Mouse (Mus musculus): ENCODE data around the gene Ranbp1. TPM values are rescaled to one million over a fixed set of nuclear protein-coding genes. Genes with fewer than 3 reads are reported as not detected.

The Ranbp1 gene
- polyA plus RNA-seq, 1 experiment from 2014 or later: 662 TPM

DNA sequence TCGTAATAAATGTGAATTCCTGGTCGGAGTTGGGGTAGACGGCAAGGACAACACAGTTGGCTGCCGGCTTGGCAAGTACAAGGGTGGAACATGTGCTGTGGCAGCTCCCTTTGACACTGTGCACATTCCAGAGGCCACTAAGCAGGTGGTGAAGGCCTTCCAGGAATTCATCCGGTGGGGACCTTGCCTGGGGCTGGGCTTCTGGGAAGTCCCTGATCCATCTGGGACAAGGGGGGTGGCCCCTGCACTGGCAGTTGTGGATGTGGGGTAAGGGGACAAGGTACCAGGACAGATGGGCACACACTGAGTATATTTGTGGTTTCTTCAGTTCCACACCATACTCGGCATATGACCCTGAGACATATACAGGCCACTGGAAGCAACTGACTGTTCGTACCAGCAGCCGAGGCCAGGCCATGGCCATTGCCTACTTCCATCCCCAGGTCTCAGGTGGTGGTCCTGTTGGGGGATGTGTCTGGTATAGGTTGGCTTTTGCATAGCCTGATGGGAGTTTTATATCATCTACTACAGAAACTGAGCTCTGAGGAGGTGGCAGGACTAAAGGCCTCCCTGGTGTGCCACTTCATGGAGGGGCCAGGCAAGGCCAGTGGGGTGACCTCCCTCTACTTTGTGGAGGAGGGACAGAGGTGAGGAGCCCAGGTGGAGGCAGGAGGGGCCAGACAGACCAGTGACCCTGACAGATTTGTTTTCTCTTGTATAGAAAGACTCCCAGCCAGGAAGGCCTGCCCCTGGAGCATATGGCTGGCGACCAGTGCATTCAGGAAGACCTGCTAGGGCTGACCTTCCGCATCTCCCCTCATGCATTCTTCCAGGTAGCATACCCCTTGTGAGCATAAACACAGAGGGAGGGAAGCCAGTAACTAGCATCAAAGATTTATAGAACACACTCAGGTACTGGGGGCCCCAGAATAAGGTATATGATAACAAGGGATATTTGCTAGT, 2.6 kb upstream of the Ranbp1 start:
- Histone ChIP-seq H3K9ac (peak overlapping the region; percentile 21; the same call in 1 of the 2 replicates), H3K27me3 (no peaks in the 10 kb centered on the region), H3K4me2 (peak overlapping the region; percentile 75), H3K4me1 (peaks cover 37% of the 10 kb centered on the region), H3K27ac (0 out of 2 replicates have a peak overlapping the region, but pooled peaks have one; percentile 18), H3K36me3 (peaks cover 65% of the 10 kb centered on the region), H3K9me3 (replicated peaks) (no peaks in the 10 kb centered on the region), H3K4me3 (replicated peaks) (peak overlapping the region; percentile 90)
- no peak for ATAC-seq (replicated peaks; ENCODE audit: low FRiP score)
- WGBS: 68% methylated on average over 10 of the region's 10 CpGs

DNA sequence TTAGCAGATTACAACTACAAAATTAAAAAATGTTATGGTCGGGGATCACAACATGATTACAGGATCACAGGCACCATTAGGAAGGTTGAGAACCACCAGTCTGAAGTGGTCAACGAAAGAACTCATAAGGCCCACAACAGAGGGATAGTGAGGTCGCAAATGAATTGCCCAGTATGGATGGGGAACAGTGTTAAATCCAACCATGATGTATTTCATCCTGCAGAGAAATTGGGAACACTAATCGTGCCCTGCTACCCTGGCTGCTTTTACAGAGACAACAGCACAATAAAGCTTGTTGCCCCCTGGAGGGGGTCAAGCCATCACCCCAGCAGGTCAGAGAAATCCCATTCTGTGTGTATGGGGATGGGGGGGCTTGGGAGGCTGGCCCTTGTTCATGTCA, 1.7 kb upstream of the Ranbp1 start:
- peaks cover 65% of the 10 kb centered on the region for H3K36me3 ChIP-seq
- H3K4me2 ChIP-seq: peak overlapping the region; percentile 75
- peak overlapping the region; percentile 89; the same call in 1 of the 2 replicates for H3K9ac ChIP-seq
- no peaks in the 10 kb centered on the region for H3K27me3 ChIP-seq
- no peak for ATAC-seq (replicated peaks; ENCODE audit: low FRiP score)
- H3K4me3 ChIP-seq (replicated peaks): peak overlapping the region; percentile 90
- no peaks in the 10 kb centered on the region for H3K9me3 ChIP-seq (replicated peaks)
- H3K27ac ChIP-seq: peak overlapping the region; percentile 95; the same call in 1 of the 2 replicates
- WGBS: 62% methylated on average over 4 of the region's 4 CpGs
- H3K4me1 ChIP-seq: peaks cover 42% of the 10 kb centered on the region

DNA sequence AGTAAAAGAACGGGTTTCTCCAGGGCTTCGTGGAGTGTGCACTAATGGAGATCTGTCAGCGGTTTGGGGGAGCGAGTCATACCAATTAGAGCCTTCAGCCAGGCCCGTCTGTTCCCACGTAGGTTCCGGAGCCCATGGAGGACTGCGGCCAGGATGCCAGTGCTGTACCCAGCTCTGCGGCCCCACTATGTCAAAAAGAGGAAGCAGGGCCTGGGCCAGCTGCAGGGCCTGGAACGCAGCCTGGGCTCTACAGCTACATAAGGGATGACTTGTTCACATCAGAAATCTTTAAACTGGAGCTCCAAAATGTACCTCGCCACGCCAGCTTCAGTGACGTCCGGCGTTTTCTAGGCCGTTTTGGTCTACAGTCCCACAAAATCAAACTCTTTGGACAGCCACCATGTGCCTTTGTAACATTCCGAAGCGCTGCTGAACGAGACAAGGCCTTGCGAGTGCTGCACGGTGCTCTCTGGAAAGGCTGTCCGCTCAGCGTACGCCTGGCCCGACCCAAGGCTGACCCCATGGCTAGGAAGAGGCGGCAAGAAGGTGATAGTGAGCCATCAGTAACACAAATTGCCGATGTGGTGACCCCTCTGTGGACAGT, 934 bp upstream of the Ranbp1 start:
- H3K36me3 ChIP-seq: peaks cover 65% of the 10 kb centered on the region
- WGBS: 4% methylated on average over 27 of the region's 27 CpGs
- H3K27me3 ChIP-seq: no peaks in the 10 kb centered on the region
- peak overlapping the region; percentile 89 for H3K9ac ChIP-seq
- H3K4me2 ChIP-seq: peak overlapping the region; percentile 75
- H3K27ac ChIP-seq: peak overlapping the region; percentile 95
- peak overlapping the region; percentile 90 for H3K4me3 ChIP-seq (replicated peaks)
- peak; percentile 5 for ATAC-seq (replicated peaks; ENCODE audit: low FRiP score)
- H3K4me1 ChIP-seq: peaks cover 42% of the 10 kb centered on the region
- H3K9me3 ChIP-seq (replicated peaks): no peaks in the 10 kb centered on the region

DNA sequence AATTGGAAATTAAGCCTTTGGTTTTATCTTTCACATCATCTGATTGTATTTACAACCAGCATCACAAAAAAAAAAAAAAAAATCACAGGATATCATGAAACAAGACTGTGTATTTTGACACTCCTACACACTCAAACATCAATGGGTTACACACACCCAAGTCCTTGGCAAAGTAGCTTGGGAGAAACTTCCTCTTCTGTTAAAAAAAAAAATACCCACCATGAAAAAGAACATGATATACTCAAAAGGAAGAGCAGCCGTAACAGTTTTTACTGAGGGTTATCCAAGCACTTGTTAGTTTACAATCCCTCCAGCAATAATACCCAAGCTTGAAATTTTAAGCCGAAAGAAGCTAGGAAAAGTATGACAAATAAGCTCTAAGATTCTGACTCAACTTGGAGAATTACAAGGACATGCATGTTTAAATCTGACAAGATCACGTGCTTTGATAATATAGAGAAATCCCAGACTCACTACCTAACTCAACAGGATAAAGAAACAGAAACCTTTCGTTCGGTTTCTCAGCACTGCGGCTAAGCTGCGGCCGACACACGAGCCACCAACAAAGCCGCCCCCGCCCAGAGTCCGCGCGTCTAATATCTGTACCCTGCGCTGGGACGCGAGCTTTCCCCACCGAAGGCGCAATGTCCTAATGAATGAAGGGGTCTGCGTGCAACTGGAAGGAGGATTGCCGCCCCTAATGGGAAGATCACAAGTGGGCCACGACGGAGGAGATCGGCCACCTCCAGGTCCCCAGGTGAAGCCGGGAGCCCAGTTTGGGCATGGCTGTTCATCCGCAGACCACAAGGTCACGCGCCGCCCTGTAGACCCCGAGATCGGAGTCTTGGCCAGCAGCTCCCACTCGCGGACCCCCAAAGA, 772 bp downstream of the Ranbp1 start:
- WGBS: under 1% methylated on average over 33 of the region's 33 CpGs
- Histone ChIP-seq H3K4me2 (peak overlapping the region; percentile 75), H3K9me3 (replicated peaks) (no peaks in the 10 kb centered on the region), H3K9ac (peak overlapping the region; percentile 93), H3K4me1 (peaks cover 42% of the 10 kb centered on the region), H3K27ac (peak overlapping the region; percentile 95), H3K36me3 (peaks cover 65% of the 10 kb centered on the region), H3K27me3 (no peaks in the 10 kb centered on the region), H3K4me3 (replicated peaks) (peak overlapping the region; percentile 90)
- ATAC-seq (replicated peaks; ENCODE audit: low FRiP score): peak; percentile 2; the same call in 1 of the 2 replicates

DNA sequence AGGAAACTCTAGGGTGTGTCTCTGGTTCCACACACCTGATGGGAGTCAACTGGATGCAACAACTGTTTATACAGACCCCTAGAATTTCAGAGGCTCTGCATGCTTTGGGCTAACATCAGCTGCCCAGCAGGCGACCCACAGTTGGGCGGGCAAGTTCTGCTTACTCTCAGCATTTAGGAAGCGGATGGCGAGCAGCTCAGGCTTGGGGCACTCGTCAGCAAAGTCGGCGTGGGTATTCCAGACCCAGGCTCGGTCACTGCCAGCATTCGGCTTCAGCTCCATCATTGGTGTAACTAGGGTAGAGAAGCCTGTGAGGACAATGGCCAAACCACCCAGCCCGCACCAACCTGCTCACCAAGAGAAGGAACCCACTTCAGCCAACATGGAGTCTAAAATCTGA, 7.0 kb downstream of the Ranbp1 start:
- H3K4me2 ChIP-seq: no peak overlapping the region
- H3K9ac ChIP-seq: no peak overlapping the region
- H3K4me3 ChIP-seq (replicated peaks): no peak overlapping the region
- peaks cover 9% of the 10 kb centered on the region for H3K4me1 ChIP-seq
- H3K36me3 ChIP-seq: peaks cover 88% of the 10 kb centered on the region
- H3K27ac ChIP-seq: no peak overlapping the region
- no peak for ATAC-seq (replicated peaks; ENCODE audit: low FRiP score)
- WGBS: 94% methylated on average over 10 of the region's 10 CpGs
- H3K9me3 ChIP-seq (replicated peaks): no peaks in the 10 kb centered on the region
- no peaks in the 10 kb centered on the region for H3K27me3 ChIP-seq

DNA sequence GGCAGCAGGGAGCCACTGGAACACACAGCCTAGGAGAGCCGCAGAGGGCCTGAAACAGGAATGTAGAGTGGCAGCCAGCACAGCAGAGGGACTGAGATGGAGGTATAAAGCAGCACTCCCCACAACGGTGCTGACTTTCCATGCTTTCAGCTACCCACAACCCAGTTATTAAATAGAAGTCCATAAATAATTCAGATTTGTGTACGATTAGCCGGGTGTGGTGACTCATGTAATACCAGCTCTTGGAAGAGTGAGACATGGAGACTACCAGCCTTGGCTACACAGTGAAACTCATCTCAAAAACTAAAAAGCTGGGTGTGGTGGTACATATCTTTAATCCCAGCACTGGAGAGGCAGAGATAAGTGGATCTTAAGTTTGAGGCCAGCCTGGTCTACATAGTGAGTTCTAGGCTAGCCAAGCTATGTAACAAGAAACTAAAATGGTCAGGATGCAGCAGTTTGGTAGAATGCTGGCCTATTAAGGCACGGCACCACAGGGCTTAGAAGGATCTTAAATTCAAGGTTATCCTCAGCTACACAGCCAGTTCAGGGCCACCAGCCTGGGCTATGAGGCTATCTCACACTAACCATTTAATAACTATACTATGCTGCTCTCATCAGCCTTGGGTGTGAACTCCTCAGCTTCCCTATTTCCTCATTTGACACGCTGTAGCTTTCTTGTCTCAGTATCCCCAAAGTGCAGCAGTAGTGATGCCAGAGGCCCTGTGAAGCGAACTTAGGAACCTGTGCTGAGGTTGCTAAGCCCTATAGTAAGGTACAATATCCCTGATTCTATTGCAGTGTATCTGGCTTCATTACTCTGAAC, 11.6 kb downstream of the Ranbp1 start:
- WGBS: 72% methylated on average over 7 of the region's 7 CpGs

DNA sequence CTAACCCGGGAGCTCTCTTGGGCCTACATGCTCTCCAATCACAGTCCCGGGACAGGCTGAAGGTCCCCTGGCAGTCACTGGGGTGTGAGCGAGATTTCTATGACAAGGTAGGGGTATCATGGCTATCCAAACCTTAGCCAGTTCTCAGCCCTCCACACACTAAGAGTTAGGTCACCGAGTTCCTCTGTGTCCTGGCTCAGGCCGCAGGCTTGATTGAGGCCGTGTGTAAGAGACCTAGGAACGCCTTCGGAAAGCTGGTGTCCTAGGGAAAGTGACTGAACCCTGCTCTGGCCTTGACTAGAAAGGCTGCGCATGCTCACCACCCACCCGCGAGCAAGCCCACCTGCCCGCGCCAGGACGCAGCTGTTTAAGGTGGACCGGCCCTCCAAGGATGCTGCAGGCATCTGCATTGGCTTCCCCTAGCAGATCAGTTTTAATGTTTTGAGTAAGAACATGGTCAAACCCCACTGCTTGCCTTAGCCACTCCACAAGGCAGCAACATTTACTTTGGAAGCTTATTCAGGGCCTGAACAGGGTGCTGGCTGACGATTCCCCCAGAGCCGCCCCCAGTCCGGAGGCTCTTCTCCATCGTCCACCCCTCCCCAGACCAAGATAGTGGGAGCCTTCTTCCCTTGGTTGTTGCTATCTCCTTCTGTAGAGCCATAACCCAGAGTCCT, 13.0 kb downstream of the Ranbp1 start:
- Histone ChIP-seq H3K36me3 (peaks cover 28% of the 10 kb centered on the region), H3K4me2 (peak overlapping the region; percentile 81), H3K9me3 (replicated peaks) (no peaks in the 10 kb centered on the region), H3K27me3 (no peaks in the 10 kb centered on the region), H3K27ac (peak overlapping the region; percentile 93), H3K4me3 (replicated peaks) (peak overlapping the region; percentile 79), H3K4me1 (peaks cover 27% of the 10 kb centered on the region), H3K9ac (peak overlapping the region; percentile 70)
- 3% methylated on average over 19 of the region's 19 CpGs for WGBS
- peak; percentile 78 for ATAC-seq (replicated peaks; ENCODE audit: low FRiP score)

More for the DNA sequence above, 11.6 kb downstream of the Ranbp1 start:
- Histone ChIP-seq H3K4me2 (0 out of 2 replicates have a peak overlapping the region, but pooled peaks have one; percentile 81), H3K27ac (peak overlapping the region; percentile 93; the same call in 1 of the 2 replicates), H3K9me3 (replicated peaks) (no peaks in the 10 kb centered on the region), H3K4me1 (peaks cover 26% of the 10 kb centered on the region), H3K27me3 (no peaks in the 10 kb centered on the region), H3K9ac (peak overlapping the region; percentile 70; the same call in 1 of the 2 replicates), H3K36me3 (peaks cover 42% of the 10 kb centered on the region), H3K4me3 (replicated peaks) (no peak overlapping the region)
- ATAC-seq (replicated peaks; ENCODE audit: low FRiP score): no peak

DNA sequence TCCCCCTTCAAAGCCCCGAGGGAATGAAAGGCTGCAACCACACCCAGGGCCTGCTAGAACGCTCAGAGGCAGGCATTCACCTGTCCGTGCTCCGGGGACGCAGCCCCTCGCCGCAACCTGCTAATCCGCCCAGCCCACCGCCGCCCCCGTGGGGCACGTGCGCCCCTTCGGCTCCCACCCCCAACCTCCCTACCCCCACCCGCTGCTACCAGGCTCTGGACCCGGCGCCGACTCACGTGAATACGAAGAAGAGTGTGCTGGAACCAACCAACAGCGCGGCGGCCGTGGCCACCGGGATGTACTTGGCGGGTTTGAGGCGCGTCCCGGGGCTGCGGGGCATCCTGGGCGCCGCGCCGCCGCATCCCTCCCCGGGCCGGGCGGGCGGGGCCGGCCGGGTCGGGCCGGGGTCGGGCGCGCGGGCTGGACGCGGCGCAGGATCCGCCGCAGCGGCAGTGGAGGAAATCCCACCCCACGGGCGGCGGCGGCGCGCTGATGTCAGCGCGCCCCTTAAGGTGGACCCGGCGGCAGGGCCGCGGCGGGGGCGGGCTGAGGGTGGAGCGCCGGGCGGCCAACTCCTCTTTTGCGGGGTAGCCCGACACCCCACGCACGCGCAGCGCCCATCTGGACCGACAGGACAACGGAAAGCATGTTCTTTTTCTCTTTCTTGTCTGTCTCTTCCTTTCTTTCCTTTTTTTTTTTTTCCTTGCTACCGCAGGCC, 13.7 kb downstream of the Ranbp1 start, which contains the start of gene Zdhhc8:
Zdhhc8 (minus strand) TSS at position 466 of the 718 bp plus-strand sequence.
- Histone ChIP-seq H3K36me3 (peaks cover 21% of the 10 kb centered on the region), H3K4me3 (replicated peaks) (peak within 1 kb of the TSS; percentile 79), H3K4me2 (peak within 1 kb of the TSS; percentile 81), H3K9me3 (replicated peaks) (no peaks in the 10 kb centered on the region), H3K27me3 (no peaks in the 10 kb centered on the region), H3K4me1 (peaks cover 34% of the 10 kb centered on the region), H3K9ac (peak within 1 kb of the TSS; percentile 70), H3K27ac (peak within 1 kb of the TSS; percentile 93)
- ATAC-seq (replicated peaks; ENCODE audit: low FRiP score): peak; percentile 70
- WGBS: under 1% methylated on average over 66 of the region's 79 CpGs

DNA sequence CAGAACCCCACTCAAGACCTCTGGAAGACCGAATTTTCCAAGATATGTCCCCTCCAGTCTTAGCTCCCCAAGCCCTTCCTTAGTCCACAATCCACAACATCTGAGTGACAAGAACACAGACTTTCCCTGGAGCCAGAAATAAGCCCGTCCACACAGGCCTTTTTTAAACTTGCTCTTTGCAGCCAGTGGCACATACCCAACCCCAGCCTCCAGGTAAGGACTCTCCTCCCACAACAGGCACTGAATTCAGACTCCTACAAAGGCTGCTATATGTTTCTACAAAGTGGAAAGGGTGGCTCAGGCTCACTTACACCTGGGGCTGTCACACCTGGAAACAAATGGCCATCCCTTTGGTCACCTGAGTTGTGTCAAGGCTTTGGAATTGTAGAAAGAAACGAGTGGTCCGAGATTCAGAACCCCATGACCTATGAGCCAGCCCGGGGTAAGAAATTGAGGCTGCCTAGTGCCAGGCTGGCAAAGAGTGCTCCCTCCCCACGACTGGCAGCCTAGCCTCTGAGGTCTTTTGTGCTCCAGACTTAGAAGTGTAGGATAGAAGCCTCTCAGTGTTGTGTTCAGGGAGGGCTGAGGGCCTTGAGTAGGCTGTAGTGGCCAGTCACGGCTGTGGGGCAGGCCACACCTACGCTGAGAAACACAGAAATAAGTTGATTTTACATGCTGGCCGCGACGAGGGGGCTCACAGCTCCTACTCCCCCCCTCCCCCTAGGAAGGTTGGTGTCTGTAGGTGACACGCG, 14.4 kb downstream of the Ranbp1 start:
- H3K9me3 ChIP-seq (replicated peaks): no peaks in the 10 kb centered on the region
- WGBS: 21% methylated on average over 11 of the region's 13 CpGs
- H3K4me1 ChIP-seq: peaks cover 40% of the 10 kb centered on the region
- no peaks in the 10 kb centered on the region for H3K27me3 ChIP-seq
- peaks cover 15% of the 10 kb centered on the region for H3K36me3 ChIP-seq
- ATAC-seq (replicated peaks; ENCODE audit: low FRiP score): peak; percentile 20; the same call in 1 of the 2 replicates
- peak overlapping the region; percentile 70 for H3K9ac ChIP-seq
- H3K27ac ChIP-seq: peak overlapping the region; percentile 93
- H3K4me2 ChIP-seq: peak overlapping the region; percentile 81
- peak overlapping the region; percentile 79 for H3K4me3 ChIP-seq (replicated peaks)

All from kidney, embryonic 15.5 days (tissue).